Mouse (Mus musculus) cerebellum, adult 2 months (tissue): ENCODE data around the gene Lrmda. TPM values are rescaled to one million over a fixed set of nuclear protein-coding genes. Genes with fewer than 3 reads are reported as not detected.

Experiments
- DNase-seq, 2 experiments: peaks; one replicate each; pipeline ENCODE4 v3.0.0; 2021
- H3K27ac ChIP-seq: fragments of 200-500 bp; 2 replicates; pipeline ENCODE4 v1.5.1; 2012; ENCODE audit warnings: low read length, control low read depth, inconsistent platforms; ENCODE audit not compliant: insufficient read depth
- H3K27me3 ChIP-seq: fragments of 200-500 bp; 2 replicates; pipeline ENCODE4 v1.6.1; 2012; ENCODE audit warnings: inconsistent platforms, mild to moderate bottlenecking, low read length, moderate library complexity; ENCODE audit not compliant: control insufficient read depth, insufficient read depth
- H3K4me1 ChIP-seq: fragments of 200-500 bp; 2 replicates; pipeline ENCODE4 v1.6.1; 2011; ENCODE audit warnings: low read length; ENCODE audit not compliant: control insufficient read depth, insufficient read depth
- H3K4me3 ChIP-seq: fragments of 200-500 bp; replicated peaks from 2 replicates; pipeline ENCODE3; 2011; ENCODE audit warnings: mild to moderate bottlenecking, low read depth, low read length, control low read depth; ENCODE audit not compliant: insufficient read depth
- CTCF ChIP-seq: fragments of 200-500 bp; IDR thresholded peaks from 2 replicates; pipeline ENCODE4 v1.5.1; 2011; ENCODE audit warnings: low read depth, mild to moderate bottlenecking, control low read depth, low read length, moderate library complexity, borderline replicate concordance; ENCODE audit not compliant: insufficient read depth
- POLR2A ChIP-seq: fragments of 200-500 bp; IDR thresholded peaks from 2 replicates; pipeline ENCODE4 v1.6.1; 2011; ENCODE audit warnings: low read length, control low read depth, borderline replicate concordance; ENCODE audit not compliant: insufficient read depth
- WGBS: fragments of 180-500 bp; shearing (Covaris S2); methylation state at CpG from one replicate; pipeline ENCODE4 v1.1.7; 2018; 5-methylcytosine and 5-hydroxymethylcytosine counted together
- polyA plus RNA-seq: library from polyadenylated mRNA; depleted of rRNA; stranded (reverse); fragments of >200 nt; gene quantifications from 2 replicates; pipeline ENCODE4 v1.2.3, GENCODE M21; 2012

Lrmda gene
- polyA plus RNA-seq, 1 experiment = 0.65 TPM

- Histone ChIP-seq H3K27ac (no peak overlapping the region), H3K4me1 (no peaks in the 10 kb centered on the region), H3K4me3 (no peak overlapping the region), H3K27me3 (no peaks in the 10 kb centered on the region)
- TF ChIP-seq CTCF = no peak
- no peak for TF ChIP-seq POLR2A
- DNase-seq = no peak
Measured at GRCm38 (mm10) chr14:22750409-22750808, 730.9 kb downstream of the Lrmda start.

GRCm38 (mm10) chr14:22751290-22751689 lies 731.8 kb downstream of the Lrmda start:
- TF ChIP-seq CTCF (no peak), POLR2A (no peak)
- Histone ChIP-seq H3K4me1 (no peaks in the 10 kb centered on the region), H3K4me3 (no peak overlapping the region), H3K27ac (no peak overlapping the region), H3K27me3 (no peaks in the 10 kb centered on the region)
- 58% methylated on average over 10 of the region's 10 CpGs for WGBS
- DNase-seq = no peak

GRCm38 (mm10) chr14:22754633-22755032 lies 735.1 kb downstream of the Lrmda start:
- Histone ChIP-seq H3K4me1 (no peaks in the 10 kb centered on the region), H3K27me3 (no peaks in the 10 kb centered on the region), H3K27ac (no peak overlapping the region), H3K4me3 (no peak overlapping the region)
- WGBS = 96% methylated on average over 5 of the region's 5 CpGs
- no peak for DNase-seq
- TF ChIP-seq POLR2A (no peak), CTCF (no peak)

DNA sequence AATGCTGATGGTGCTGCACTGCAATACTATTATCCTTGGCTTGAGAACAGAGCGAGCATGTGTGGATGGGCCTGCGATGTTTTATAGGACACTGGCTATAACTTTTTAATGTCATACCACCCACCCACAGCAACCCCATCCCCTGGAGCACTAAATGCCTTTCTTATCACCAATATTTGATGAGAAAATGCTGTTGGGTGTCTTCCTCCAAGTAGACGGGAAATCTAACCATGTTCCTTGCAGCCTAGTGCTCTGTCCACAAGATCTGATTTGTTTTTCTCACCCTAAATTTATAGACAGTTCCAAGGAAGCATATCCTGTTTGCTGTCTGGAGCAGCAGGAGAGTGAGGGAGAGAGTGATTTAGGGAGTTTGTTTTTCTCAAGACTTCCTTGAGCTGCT lies 738.0 kb downstream of the Lrmda start:
- no peak overlapping the region for H3K27ac ChIP-seq
- no peaks in the 10 kb centered on the region for H3K27me3 ChIP-seq
- 96% methylated on average over 3 of the region's 3 CpGs for WGBS
- DNase-seq = no peak
- no peak for TF ChIP-seq POLR2A
- no peak for TF ChIP-seq CTCF
- H3K4me1 ChIP-seq = no peaks in the 10 kb centered on the region
- no peak overlapping the region for H3K4me3 ChIP-seq

- whole genome bisulfite sequencing = 49% methylated on average over 2 of the region's 2 CpGs
- no peak overlapping the region for H3K4me3 ChIP-seq
- TF ChIP-seq CTCF (no peak), POLR2A (no peak)
- H3K27ac ChIP-seq = no peak overlapping the region
- H3K27me3 ChIP-seq = no peaks in the 10 kb centered on the region
- no peaks in the 10 kb centered on the region for H3K4me1 ChIP-seq
- no peak for DNase-seq
Measured at GRCm38 (mm10) chr14:22759216-22759615, 739.7 kb downstream of the Lrmda start.

DNA sequence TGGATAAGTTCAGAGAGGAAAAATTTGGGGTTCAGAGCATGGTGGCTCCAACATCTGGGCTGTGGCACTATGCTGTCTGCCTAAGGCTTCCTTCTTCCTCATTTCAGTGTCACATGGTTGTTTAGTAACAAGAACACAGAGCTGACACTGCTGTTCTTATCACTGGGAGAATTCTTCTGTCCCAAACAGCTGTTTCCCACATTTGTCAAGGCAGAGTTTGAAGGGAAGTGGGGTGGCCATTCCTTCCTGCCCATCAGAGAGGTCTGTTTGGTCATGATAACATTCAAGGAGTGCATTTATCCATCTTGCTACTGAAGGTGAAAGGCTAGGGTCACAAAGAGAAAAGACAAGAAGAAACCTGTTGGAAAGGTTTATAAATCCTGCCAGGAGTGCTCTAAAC lies 740.2 kb downstream of the Lrmda start:
- TF ChIP-seq POLR2A = no peak
- no peak for TF ChIP-seq CTCF
- no peak overlapping the region for H3K27ac ChIP-seq
- no peaks in the 10 kb centered on the region for H3K4me1 ChIP-seq
- H3K4me3 ChIP-seq = no peak overlapping the region
- H3K27me3 ChIP-seq = no peaks in the 10 kb centered on the region
- DNase-seq = no peak

DNA sequence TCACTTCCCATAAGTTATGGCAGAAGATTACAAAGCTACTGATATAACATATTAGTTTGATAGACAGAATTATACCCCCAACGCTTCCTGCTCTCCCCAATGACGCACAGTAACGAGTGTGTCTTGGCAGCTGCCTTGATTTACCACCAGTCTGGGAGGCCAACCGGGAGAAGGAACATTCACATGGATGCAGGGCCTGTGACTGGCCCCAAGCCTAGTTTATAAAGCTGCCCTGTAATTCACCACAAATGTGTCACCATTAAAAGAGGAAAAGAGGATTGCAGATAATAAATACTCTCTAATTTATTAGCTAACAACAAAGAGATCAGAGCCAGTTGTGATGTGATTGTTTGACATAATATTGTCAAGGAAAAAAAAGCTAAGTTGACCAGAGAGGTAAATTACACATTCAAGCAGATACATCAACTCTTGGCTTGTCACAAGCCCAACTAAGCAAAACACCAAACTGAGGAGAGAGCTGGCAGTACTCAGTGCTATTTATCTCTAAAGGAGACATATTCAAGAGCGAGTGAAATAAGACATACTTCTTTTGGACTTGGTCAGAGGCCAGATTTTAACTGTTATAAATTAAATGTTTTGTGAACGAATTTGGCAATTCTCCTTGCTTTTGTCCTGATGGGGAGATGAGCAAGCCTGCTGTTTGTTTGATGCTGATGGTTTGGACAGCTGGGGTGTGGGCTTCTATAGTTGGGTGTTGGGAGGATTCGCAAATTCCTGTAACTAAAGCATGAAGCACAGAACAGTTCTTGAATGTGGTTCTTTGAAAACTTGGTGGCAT lies 740.9 kb downstream of the Lrmda start:
- no peak for DNase-seq
- Histone ChIP-seq H3K4me1 (no peaks in the 10 kb centered on the region), H3K27me3 (no peaks in the 10 kb centered on the region), H3K4me3 (no peak overlapping the region), H3K27ac (no peak overlapping the region)
- WGBS = 30% methylated on average over 7 of the region's 7 CpGs
- TF ChIP-seq POLR2A (no peak), CTCF (no peak)

DNA sequence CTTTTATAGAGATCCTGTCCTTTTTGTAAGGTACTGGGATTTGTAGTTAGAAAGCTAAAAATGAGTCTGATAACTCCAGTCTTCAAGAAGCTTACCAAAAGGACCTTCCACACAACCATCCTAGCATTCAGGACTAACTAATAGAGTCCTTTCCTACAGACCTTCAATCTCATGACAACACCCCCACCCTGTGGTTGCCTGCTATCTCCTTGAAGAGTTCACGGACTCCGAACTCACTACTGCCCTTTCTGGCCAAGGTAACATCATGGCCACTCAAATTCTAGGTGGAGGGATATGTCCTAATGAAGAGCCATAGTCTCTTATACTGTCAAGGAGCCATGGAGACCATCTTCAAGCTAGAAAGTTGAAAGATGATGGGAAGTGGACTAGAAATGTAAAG lies 762.2 kb downstream of the Lrmda start:
- H3K27ac ChIP-seq = no peak overlapping the region
- DNase-seq = no peak
- H3K4me3 ChIP-seq = no peak overlapping the region
- no peak for TF ChIP-seq CTCF
- no peak for TF ChIP-seq POLR2A
- no peaks in the 10 kb centered on the region for H3K27me3 ChIP-seq
- 92% methylated on average over 2 of the region's 2 CpGs for WGBS
- H3K4me1 ChIP-seq = no peaks in the 10 kb centered on the region

GRCm38 (mm10) chr14:22782365-22782764 lies 762.9 kb downstream of the Lrmda start:
- no peaks in the 10 kb centered on the region for H3K27me3 ChIP-seq
- no peak for DNase-seq
- no peak for TF ChIP-seq CTCF
- TF ChIP-seq POLR2A = no peak
- 62% methylated on average over 2 of the region's 2 CpGs for WGBS
- no peak overlapping the region for H3K4me3 ChIP-seq
- no peaks in the 10 kb centered on the region for H3K4me1 ChIP-seq
- H3K27ac ChIP-seq = no peak overlapping the region
